Mouse (Mus musculus): ENCODE measurements around the gene Trim67.

Trim67 gene

GRCm38 (mm10) chr8:124792708-124793107, at the start of gene Trim67:
Gene Trim67, plus strand, starts transcription at chr8:124793092.
- peak; percentile 84 for DNase-seq (ENCODE audit: extremely low spot score, low spot score)

DNA sequence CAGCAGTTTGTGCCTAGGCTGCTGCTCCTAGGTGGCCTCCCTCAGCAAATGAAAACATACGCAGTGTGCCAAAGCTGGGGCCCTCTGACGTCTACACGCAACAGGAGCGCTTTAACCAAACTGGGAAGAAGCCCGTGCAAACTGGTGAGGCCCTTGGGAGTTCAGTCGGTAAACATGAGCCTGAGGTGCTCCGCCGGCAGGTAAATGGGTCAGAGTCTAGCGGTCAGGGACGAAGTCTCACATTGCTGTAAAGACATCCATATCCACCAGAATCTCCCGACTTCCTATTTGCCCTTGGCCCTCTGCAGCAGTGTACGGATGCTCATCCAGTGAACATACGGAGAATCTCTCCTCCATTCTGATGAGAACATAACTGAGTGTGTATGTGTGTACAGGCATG, 46.2 kb upstream of the Trim67 start:
- no peak for DNase-seq (ENCODE audit: extremely low spot score, low spot score)

DNA sequence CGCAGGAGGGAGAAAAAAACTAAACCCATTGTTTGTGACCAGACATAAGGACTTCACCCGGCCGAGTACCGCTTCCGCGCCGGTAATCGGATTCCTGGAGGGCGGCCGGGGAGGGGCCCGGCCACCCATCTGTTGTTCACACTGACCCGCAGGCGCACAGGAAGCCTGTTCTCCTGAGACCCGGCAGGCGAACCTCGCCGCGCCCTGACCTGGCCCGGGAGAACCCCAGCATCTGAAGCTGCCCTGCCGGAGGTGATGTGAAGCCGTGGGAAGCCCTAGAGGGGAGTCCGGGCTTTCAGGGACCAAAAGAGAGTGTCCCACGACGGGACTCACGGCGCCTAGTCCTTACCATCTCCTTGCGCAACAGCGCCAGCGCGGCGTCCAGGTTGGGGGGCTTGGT, 41.7 kb upstream of the Trim67 start:
- DNase-seq (ENCODE audit: extremely low spot score, low spot score): peak; percentile 50

GRCm38 (mm10) chr8:124751709-124752173, 41.2 kb upstream of the Trim67 start, which contains the start of gene Fam89a:
Gene Fam89a, minus strand, starts transcription at chr8:124751832.
- DNase-seq (ENCODE audit: extremely low spot score, low spot score): peak; percentile 65

DNA sequence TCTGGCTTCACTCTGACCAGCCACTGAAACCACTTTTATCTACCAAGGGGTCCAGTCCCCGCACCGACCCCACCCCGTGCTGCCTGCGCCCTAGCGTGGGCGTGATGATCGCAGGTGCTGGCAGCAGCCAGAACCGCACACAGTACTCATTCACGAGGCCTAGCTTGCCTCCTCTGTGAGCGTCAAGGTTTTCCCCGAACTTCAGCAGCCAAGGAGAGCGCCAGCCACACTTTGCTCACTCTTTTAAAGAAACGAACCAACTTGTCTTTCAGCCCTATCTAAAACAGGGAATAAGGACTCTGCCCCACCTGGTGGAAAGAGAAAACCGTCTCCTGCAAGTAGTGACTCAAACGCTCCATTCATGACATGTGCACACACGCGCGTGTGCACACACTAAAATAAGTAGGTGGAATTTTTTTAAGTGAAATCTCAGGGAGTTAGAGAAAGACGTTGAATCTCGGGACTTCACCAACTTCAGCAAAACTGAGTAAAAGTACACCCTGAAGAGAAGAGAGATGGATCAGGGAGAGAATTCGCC, 40.5 kb upstream of the Trim67 start:
- no peak for DNase-seq (ENCODE audit: extremely low spot score, low spot score)

DNA sequence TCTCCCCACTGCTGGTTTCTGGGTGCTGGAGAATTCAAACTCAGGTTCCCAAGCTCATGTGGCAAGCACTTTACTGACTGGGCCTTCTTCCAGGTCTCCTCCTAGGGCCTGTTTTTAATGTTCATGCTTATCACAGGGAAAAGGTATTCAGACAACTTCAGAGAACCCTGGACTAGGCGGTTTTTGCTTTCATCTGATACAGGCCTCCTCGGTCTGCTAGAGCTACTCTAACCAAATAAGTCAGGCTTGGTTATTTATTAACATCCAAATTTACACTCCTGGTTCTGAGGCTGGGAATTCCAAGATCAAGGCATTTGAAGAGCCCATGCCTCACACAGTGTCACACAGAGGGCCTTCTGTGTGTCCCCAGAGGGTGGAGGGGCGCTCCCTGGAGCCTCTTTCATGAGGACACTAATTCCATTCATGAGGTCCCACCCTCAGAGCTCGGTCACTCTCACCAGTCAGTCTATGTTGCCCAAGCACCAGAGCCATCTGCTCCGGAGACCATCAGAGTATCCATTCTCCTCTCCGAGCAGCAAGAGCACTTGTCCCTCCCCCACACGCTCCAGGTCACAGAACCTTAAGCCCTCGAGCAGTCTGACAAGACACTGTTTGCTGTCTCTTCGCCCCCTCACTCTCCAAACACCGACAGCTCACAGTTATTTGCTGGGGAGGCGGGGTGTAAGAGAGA, 38.6 kb upstream of the Trim67 start:
- DNase-seq (ENCODE audit: extremely low spot score, low spot score): no peak

DNA sequence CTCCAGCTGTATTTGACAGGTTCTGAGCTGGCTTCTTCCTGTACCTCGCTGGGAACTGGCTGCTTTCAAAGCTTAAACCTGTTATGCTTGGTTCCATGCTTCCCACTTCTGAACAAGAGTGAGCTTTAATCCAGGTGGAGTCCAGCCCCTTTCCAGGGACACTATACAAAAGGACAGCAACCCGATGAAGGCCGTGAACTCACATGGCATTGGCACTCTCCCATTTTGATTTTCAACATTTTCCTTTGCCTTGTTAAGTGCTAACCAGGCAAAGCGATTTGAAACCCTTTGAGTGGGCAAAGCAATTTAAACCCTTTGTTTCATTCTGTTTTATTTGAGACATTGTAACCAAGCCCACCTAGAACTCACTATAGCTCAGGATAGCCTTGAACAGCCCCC, 38.1 kb upstream of the Trim67 start:
- no peak for DNase-seq (ENCODE audit: extremely low spot score, low spot score)

GRCm38 (mm10) chr8:124755481-124755880, 37.4 kb upstream of the Trim67 start:
- DNase-seq (ENCODE audit: extremely low spot score, low spot score): no peak

- DNase-seq (ENCODE audit: extremely low spot score, low spot score): no peak
These were observed 36.7 kb upstream of the Trim67 start for GRCm38 (mm10) chr8:124756153-124756552.

DNA sequence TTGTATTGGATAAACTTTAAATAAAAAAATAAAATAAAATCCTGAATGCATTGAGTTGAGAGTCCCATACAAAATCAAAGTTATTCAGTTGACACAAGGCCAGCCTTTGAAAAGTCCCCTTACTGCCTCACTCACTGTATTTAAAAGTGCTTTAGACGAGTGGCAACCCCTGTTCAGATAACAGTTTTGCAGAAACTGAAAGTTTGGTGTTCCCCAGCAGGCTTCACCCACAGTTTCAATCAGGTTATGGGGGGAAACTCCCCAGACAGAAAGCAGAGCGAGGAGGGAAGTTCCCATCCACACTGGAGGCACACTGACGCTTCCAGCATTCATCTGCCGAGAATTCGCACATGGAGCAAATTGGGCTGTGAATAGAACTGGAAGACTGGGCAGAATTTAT, 36.3 kb upstream of the Trim67 start:
- DNase-seq (ENCODE audit: extremely low spot score, low spot score): no peak

GRCm38 (mm10) chr8:124758544-124758943, 34.3 kb upstream of the Trim67 start:
- no peak for DNase-seq (ENCODE audit: extremely low spot score, low spot score)

DNA sequence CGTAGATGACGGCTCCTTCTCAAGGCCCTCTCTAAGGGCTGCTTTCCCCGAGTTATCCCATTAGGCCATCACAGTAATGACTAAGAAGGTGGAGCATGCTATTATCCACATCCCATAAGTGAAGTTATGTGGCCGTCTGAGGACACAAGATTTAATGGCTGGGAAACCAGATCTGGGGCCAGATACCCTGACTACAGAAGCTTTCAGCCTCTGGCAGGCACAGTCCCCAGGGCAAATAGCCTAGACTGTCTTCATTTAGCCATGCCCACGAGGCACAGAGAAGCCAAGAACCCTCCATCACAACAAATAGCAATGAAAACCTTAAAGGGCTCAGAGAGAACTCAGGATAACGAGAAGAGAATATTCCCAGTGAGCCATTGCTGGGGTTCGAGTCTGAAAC, 29.8 kb upstream of the Trim67 start:
- no peak for DNase-seq (ENCODE audit: extremely low spot score, low spot score)

DNA sequence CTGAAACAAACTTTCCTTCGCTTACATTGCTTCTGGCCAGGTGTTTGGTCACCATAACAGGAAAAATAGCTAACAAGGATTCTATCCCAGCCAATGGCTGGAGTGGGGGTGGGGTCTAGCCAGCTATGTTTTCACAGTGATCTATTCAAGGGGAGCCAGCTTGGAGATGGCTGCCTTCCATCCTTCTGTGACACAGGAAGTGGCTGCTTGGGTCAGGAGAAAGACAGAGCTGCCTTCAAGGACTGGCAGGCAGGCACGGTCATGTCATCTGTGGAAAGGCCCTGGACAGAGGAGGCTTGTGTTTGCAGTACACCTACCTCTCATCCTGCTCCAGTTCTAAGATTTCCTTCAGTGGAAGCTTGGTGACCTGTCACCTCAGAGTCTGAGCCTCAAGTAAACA, 20.5 kb upstream of the Trim67 start:
- no peak for DNase-seq (ENCODE audit: extremely low spot score, low spot score)

DNA sequence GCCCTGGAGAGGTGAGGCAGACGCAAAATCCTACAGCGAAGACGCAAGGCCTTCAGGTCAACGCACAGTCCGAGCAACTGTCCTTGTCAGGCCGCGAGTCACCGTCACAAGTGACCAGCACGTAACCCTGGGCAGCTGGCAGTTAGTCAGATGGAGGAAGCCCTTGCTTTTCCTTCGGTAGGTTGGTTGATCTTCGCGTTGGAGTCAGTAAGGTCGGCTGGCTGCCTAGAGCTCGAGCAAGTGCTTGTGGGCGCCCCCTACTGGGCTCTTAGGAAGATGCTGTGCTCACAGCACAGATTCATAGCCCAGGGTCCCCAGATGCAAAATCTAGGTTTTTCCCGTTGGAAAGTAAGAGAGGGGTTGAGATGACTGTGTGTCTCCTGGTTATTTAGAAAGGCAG, 17.2 kb upstream of the Trim67 start:
- peak; percentile 75 for DNase-seq (ENCODE audit: extremely low spot score, low spot score)

DNA sequence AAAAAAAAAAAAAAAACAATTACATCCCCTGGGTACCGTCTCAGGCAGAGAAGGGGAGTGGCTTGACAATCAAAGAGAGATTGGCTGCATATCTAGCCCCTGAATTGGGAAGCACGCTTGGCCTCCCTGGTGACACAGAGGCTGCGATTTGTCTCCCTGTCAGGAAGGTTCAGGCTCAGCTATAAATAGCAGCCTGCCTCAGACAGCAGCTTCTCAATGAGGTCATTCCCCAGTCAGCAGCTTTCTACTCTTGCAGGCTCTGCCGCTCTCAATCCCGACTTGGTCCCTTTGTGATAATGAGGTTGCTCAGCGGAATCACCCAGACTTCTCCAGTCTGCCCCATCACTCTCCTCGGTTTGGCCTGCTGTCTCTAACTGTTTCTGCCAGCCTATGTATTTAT, 12.7 kb upstream of the Trim67 start:
- peak; percentile 40 for DNase-seq (ENCODE audit: extremely low spot score, low spot score)

DNA sequence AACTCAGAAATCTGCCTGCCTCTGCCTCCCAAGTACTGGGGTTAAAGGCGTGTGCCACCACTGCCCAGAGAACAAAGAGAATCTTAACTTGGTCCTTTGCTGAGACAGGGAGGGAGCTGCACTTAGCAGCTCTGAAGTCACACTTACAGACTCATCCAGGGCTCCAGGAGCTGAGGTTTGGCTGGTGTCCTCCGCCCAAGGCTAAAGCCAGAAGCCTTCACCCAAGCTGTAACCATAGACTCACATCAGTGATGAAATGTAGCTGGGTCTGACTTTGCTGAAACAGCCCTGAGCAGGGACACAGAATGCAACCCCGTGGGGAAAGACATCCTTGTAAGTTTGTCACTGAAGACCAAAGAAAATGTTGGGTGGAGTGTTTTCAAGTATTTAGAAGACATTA, 10.5 kb upstream of the Trim67 start:
- DNase-seq (ENCODE audit: extremely low spot score, low spot score): no peak

DNA sequence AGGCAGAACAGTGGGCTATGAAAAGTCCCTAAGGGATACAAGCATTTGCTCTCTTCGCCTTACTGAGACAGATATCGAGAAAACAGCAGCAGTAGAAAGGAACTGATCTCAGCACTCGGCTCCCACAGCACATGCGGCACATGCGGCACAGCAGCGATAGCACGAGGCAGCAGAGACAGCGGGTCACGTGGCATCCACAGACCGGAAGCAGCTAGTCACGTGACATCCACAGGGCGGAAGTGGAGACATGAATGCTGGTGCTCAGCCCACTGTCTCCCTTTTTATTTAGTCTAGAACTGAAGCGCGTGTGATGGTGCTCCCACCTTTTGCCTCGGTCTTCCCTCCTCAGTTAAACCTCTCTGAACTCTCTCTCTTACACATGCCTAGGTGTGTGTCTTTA, 9.7 kb upstream of the Trim67 start:
- DNase-seq (ENCODE audit: extremely low spot score, low spot score): no peak

- DNase-seq (ENCODE audit: extremely low spot score, low spot score): no peak
These were observed 8.3 kb upstream of the Trim67 start for GRCm38 (mm10) chr8:124784613-124785012.

GRCm38 (mm10) chr8:124790676-124791075, 2.2 kb upstream of the Trim67 start:
- DNase-seq (ENCODE audit: extremely low spot score, low spot score): no peak

GRCm38 (mm10) chr8:124791751-124792150, 1.1 kb upstream of the Trim67 start:
- DNase-seq (ENCODE audit: extremely low spot score, low spot score): no peak

- peak; percentile 48 for DNase-seq (ENCODE audit: extremely low spot score, low spot score)
These were observed 706 bp upstream of the Trim67 start for GRCm38 (mm10) chr8:124792186-124792585.

GRCm38 (mm10) chr8:124793172-124793651, 320 bp downstream of the Trim67 start:
- peak; percentile 93 for DNase-seq (ENCODE audit: extremely low spot score, low spot score)

Data from neural tube, embryonic 10.5 days (tissue).